Mouse (Mus musculus) kidney, adult 8-10 months (tissue): ENCODE data around the gene Pced1b.

Experiments
- DNase-seq, 2 experiments: peaks; one replicate each; pipeline ENCODE4 v3.0.0; 2022

The Pced1b gene

GRCm38 (mm10) chr15:97407496-97408454, 160.9 kb downstream of the Pced1b start:
- no peak for DNase-seq

- DNase-seq, result no peak
Measured at GRCm38 (mm10) chr15:97411136-97411535, 164.2 kb downstream of the Pced1b start.

- DNase-seq, result no peak
Measured at GRCm38 (mm10) chr15:97411671-97412070, 164.8 kb downstream of the Pced1b start.

- DNase-seq, result no peak
Measured at GRCm38 (mm10) chr15:97412308-97412707, 165.4 kb downstream of the Pced1b start.

- no peak for DNase-seq
Measured at GRCm38 (mm10) chr15:97412861-97413260, 166.0 kb downstream of the Pced1b start.

- DNase-seq, result no peak
Measured at GRCm38 (mm10) chr15:97414718-97415413, 168.0 kb downstream of the Pced1b start.

GRCm38 (mm10) chr15:97415426-97415946, 168.6 kb downstream of the Pced1b start:
- DNase-seq, result peak; percentile 18 to 38

GRCm38 (mm10) chr15:97420292-97420691, 173.4 kb downstream of the Pced1b start:
- DNase-seq, result no peak

GRCm38 (mm10) chr15:97421533-97421932, 174.6 kb downstream of the Pced1b start:
- DNase-seq, result peak; percentile 27 to 47

GRCm38 (mm10) chr15:97422212-97422944, 175.5 kb downstream of the Pced1b start:
- DNase-seq, result no peak

GRCm38 (mm10) chr15:97424375-97424774, 177.5 kb downstream of the Pced1b start:
- no peak for DNase-seq

GRCm38 (mm10) chr15:97424961-97425360, 178.1 kb downstream of the Pced1b start:
- no peak for DNase-seq

GRCm38 (mm10) chr15:97429201-97429900, 182.4 kb downstream of the Pced1b start:
- DNase-seq, result peak in 1 of 2 experiments; percentile 38

- no peak for DNase-seq
Measured at GRCm38 (mm10) chr15:97431533-97431932, 184.6 kb downstream of the Pced1b start.

GRCm38 (mm10) chr15:97432221-97432620, 185.3 kb downstream of the Pced1b start:
- DNase-seq, result no peak
